Mouse (Mus musculus) liver, postnatal 0 days (tissue): Measurements from ENCODE around the gene Cdc42bpa. TPM values are rescaled to one million over a fixed set of nuclear protein-coding genes. Genes with fewer than 3 reads are reported as not detected.

Source experiments
- ATAC-seq: fragments of 200-750 bp; cut with Nextera tagmentation; 2 replicates; pipeline ENCODE4 v1.8.0; 2017; ENCODE audit warnings: mild to moderate bottlenecking, moderate library complexity
- DNase-seq: peaks from one replicate; pipeline ENCODE4 v3.0.0-alpha.2; 2016
- H3K27ac ChIP-seq: fragments of 300-500 bp; sonication (generic); 2 replicates; pipeline ENCODE4 v1.5.1; 2014; ENCODE audit warnings: antibody characterized with exemption, moderate library complexity, mild to moderate bottlenecking, low read depth
- H3K27me3 ChIP-seq: fragments of 300-500 bp; sonication (generic); 2 replicates; pipeline ENCODE4 v1.6.1; 2014; ENCODE audit warnings: low read length, control low read depth, mixed read lengths; ENCODE audit not compliant: insufficient read depth
- H3K36me3 ChIP-seq: fragments of 300-500 bp; sonication (generic); replicated peaks from 2 replicates; pipeline ENCODE4 v1.6.1; 2014; ENCODE audit warnings: mild to moderate bottlenecking, control low read depth, low read length, moderate library complexity, mixed read lengths; ENCODE audit not compliant: insufficient read depth
- H3K4me1 ChIP-seq: fragments of 300-500 bp; sonication (generic); 2 replicates; pipeline ENCODE4 v1.6.1; 2014; ENCODE audit warnings: antibody characterized with exemption, mild to moderate bottlenecking, control low read depth; ENCODE audit not compliant: insufficient read depth
- H3K4me2 ChIP-seq: fragments of 300-500 bp; sonication (generic); 2 replicates; pipeline ENCODE4 v1.6.1; 2014; ENCODE audit warnings: low read depth, mild to moderate bottlenecking, low read length, moderate library complexity, mixed read lengths
- H3K4me3 ChIP-seq: fragments of 300-500 bp; sonication (generic); 2 replicates; pipeline ENCODE4 v1.5.1; 2014; ENCODE audit warnings: low read depth, low read length
- H3K9ac ChIP-seq: fragments of 300-500 bp; sonication (generic); replicated peaks from 2 replicates; pipeline ENCODE4 v1.6.1; 2014; ENCODE audit warnings: mild to moderate bottlenecking, moderate library complexity
- H3K9me3 ChIP-seq: fragments of 300-500 bp; sonication (generic); 2 replicates; pipeline ENCODE4 v1.6.1; 2016; ENCODE audit warnings: mild to moderate bottlenecking, control low read depth, low read length, mixed read lengths
- CTCF ChIP-seq: sonication (generic); IDR thresholded peaks from 2 replicates; pipeline ENCODE4 v1.5.1; 2016; ENCODE audit warnings: antibody characterized with exemption, low read depth
- EP300 ChIP-seq: IDR thresholded peaks from 2 replicates; pipeline ENCODE4 v1.6.1; 2016; ENCODE audit warnings: antibody characterized with exemption, low read depth, mild to moderate bottlenecking
- WGBS: fragments of 180-500 bp; shearing (Covaris S2); extraction: QIAGEN DNeasy Blood & Tissue Kit; methylation state at CpG from one replicate; pipeline ENCODE4 v1.1.7; 2014; ENCODE audit not compliant: insufficient replicate concordance; 5-methylcytosine and 5-hydroxymethylcytosine counted together
- polyA plus RNA-seq: library from polyadenylated mRNA; unstranded; fragments of >200 nt; fragmentation: Nextera tagmentation; extraction: Ambion mirVana; gene quantifications from 2 replicates; pipeline ENCODE4 v1.2.1, GENCODE M21; 2015

Cdc42bpa gene
- polyA plus RNA-seq, 1 experiment from 2014 or later, result 3.5 TPM

GRCm38 (mm10) chr1:180194781-180195471, 234.7 kb downstream of the Cdc42bpa start:
- WGBS, result 15% methylated on average over 9 of the region's 9 CpGs
- H3K4me3 ChIP-seq, result peak overlapping the region; percentile 62
- peak overlapping the region; percentile 85 for H3K27ac ChIP-seq
- ATAC-seq (peak; percentile 70), DNase-seq (peak; percentile 68)
- peak overlapping the region; percentile 67 for H3K9ac ChIP-seq
- H3K9me3 ChIP-seq, result no peaks in the 10 kb centered on the region
- peak overlapping the region; percentile 76 for H3K4me2 ChIP-seq
- H3K36me3 ChIP-seq, result no peaks in the 10 kb centered on the region
- H3K4me1 ChIP-seq, result peaks cover 40% of the 10 kb centered on the region
- TF ChIP-seq CTCF (no peak), EP300 (0 out of 2 replicates have a peak, but pooled peaks have one; percentile 1)
- no peaks in the 10 kb centered on the region for H3K27me3 ChIP-seq

- WGBS, result under 1% methylated on average over 57 of the region's 57 CpGs
- peak; percentile 95 for ATAC-seq
- H3K4me2 ChIP-seq, result peak overlapping the region; percentile 76
Observed at GRCm38 (mm10) chr1:180195703-180196381, 235.6 kb downstream of the Cdc42bpa start.

GRCm38 (mm10) chr1:180196508-180196907, 236.2 kb downstream of the Cdc42bpa start:
- DNase-seq (no peak), ATAC-seq (no peak)
- Histone ChIP-seq H3K27ac (peak overlapping the region; percentile 85), H3K9me3 (no peaks in the 10 kb centered on the region), H3K36me3 (no peaks in the 10 kb centered on the region), H3K27me3 (no peaks in the 10 kb centered on the region), H3K4me2 (peak overlapping the region; percentile 76), H3K4me3 (no peak overlapping the region; the same call in 1 of the 2 replicates), H3K9ac (no peak overlapping the region), H3K4me1 (peaks cover 37% of the 10 kb centered on the region)
- WGBS, result 88% methylated on average over 9 of the region's 9 CpGs
- TF ChIP-seq CTCF, result no peak
- TF ChIP-seq EP300, result no peak

More at GRCm38 (mm10) chr1:180195703-180196381, 235.6 kb downstream of the Cdc42bpa start:
- Histone ChIP-seq H3K27me3 (no peaks in the 10 kb centered on the region), H3K4me3 (peak overlapping the region; percentile 62), H3K9me3 (no peaks in the 10 kb centered on the region), H3K27ac (peak overlapping the region; percentile 85), H3K9ac (peak overlapping the region; percentile 67), H3K36me3 (no peaks in the 10 kb centered on the region), H3K4me1 (peaks cover 40% of the 10 kb centered on the region)
- no peak for TF ChIP-seq CTCF
- no peak for TF ChIP-seq EP300
- peak; percentile 99 for DNase-seq

- TF ChIP-seq CTCF (no peak), EP300 (no peak)
- H3K9me3 ChIP-seq, result no peaks in the 10 kb centered on the region
- no peaks in the 10 kb centered on the region for H3K36me3 ChIP-seq
- peaks cover 23% of the 10 kb centered on the region for H3K4me1 ChIP-seq
- no peak overlapping the region for H3K4me3 ChIP-seq
- no peak overlapping the region for H3K4me2 ChIP-seq
- H3K27me3 ChIP-seq, result no peaks in the 10 kb centered on the region
- no peak overlapping the region for H3K27ac ChIP-seq
- DNase-seq (no peak), ATAC-seq (no peak)
- H3K9ac ChIP-seq, result no peak overlapping the region
- 73% methylated on average over 3 of the region's 3 CpGs for WGBS
Observed at GRCm38 (mm10) chr1:180197956-180198355, 237.7 kb downstream of the Cdc42bpa start.

- Histone ChIP-seq H3K27ac (no peak within 1 kb of the TSS; the same call in 1 of the 2 replicates), H3K36me3 (no peaks in the 10 kb centered on the region), H3K27me3 (no peaks in the 10 kb centered on the region), H3K9ac (no peak within 1 kb of the TSS), H3K4me3 (no peak within 1 kb of the TSS), H3K4me1 (peaks cover 15% of the 10 kb centered on the region), H3K4me2 (no peak within 1 kb of the TSS), H3K9me3 (no peaks in the 10 kb centered on the region)
- DNase-seq (no peak), ATAC-seq (no peak)
- TF ChIP-seq CTCF (no peak), EP300 (no peak)
- 44% methylated on average over 4 of the region's 4 CpGs for WGBS
Observed at GRCm38 (mm10) chr1:180198959-180199714, 238.9 kb downstream of the Cdc42bpa start, which contains the start of gene Coq8a. Coq8a (minus strand) TSS chr1:180199602.

GRCm38 (mm10) chr1:180199715-180200050, 239.4 kb downstream of the Cdc42bpa start:
- WGBS, result 44% methylated on average over 4 of the region's 4 CpGs
- Histone ChIP-seq H3K4me1 (peaks cover 12% of the 10 kb centered on the region), H3K4me2 (no peak overlapping the region), H3K36me3 (no peaks in the 10 kb centered on the region), H3K4me3 (no peak overlapping the region), H3K27ac (no peak overlapping the region), H3K27me3 (no peaks in the 10 kb centered on the region), H3K9ac (no peak overlapping the region), H3K9me3 (peaks cover 3% of the 10 kb centered on the region; the same call in 1 of the 2 replicates)
- ATAC-seq (no peak), DNase-seq (no peak)
- TF ChIP-seq EP300 (no peak), CTCF (no peak)
